Mouse (Mus musculus) layer of hippocampus, postnatal 36 days (tissue): ENCODE results near the gene Cdh23. TPM values are rescaled to one million over a fixed set of nuclear protein-coding genes. Genes with fewer than 3 reads are reported as not detected.

Experiments used
- DNase-seq, 2 experiments: peaks; one replicate each; pipeline ENCODE4 v3.0.0; 2022
- total RNA-seq, 2 experiments: library from RNA; stranded (reverse); gene quantifications; 2 replicates each; pipeline ENCODE4 v1.2.3; 2021

The Cdh23 gene
- total RNA-seq, 2 experiments from 2014 or later, result 1.7 to 3.5 TPM

DNA sequence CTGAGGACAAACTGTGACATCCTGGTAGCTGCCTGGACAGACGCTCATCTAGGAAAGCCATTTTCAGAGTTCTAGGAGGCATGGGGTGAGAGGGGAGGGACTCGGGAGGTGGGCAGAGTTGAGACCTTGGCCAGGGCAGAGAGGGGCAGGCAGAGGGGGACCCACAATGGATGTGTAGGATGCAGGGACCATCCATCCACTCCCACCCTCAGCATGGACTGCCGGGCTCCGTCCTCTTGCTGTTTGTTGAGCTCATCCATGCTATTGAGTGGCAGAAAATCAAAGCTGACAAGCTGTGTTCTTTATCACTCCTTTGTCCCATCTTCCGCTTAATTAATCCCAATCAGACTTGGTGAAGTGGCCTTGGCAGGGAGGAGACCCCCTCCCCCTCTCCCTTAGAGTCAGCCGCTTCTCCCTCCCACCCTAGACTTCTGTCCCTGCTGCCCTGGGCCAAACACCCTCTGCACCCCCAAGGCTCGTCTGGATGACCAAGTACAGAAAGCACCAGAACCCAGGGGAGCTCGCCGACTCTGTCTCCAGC lies 222.4 kb downstream of the Cdh23 start:
- no peak for DNase-seq

DNA sequence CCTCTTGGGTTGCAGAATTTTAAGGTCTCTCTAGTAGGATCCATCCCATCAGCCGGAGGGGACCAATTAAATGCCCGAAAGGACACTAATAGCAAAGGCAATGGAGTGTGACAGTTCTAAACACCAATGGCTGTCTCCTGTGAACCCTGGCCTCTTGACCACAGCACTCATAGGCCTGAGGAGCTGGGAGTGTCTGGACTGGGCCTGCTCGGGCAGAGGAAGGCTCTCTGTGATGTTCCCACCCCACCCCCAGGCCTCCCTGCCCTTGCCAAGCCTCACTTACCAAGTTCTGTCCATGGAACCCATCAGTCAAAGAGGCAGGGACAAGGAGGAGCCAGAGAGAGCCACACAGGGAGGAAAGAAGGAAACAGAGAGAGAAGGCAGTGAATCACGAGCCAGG lies 228.5 kb downstream of the Cdh23 start:
- DNase-seq, result no peak

DNA sequence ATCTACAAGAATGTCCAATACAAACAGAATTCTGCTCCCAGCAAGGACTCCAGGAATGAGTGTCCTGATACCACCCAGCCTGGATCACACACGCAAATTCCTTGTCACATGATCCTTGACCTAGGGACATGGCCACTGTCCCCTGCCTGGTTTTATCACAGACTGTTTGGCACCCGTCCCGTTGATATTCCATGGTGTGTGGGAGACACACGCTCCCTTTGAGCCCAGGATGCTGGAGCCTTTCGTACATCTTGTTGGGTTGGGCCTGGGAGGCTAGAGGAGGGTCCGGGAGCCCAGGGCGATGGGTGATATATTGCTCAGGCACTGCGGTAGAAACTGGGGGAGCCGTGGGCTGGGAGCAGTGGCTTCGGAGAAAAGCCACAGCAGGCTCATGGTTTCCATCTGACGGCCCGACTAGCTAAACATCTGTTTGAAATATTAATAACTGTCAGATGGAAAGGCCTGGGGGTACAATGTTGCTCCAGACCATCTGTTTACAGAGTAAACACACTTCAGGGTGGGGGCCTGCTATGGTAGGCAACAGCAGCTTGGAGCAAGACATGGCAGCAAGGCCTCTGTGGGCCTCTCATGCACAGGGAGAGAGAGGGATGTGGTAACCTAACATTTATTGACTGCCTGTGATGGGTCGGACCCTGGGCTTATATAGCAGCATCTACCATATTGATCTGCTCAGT lies 232.2 kb downstream of the Cdh23 start:
- no peak for DNase-seq

DNA sequence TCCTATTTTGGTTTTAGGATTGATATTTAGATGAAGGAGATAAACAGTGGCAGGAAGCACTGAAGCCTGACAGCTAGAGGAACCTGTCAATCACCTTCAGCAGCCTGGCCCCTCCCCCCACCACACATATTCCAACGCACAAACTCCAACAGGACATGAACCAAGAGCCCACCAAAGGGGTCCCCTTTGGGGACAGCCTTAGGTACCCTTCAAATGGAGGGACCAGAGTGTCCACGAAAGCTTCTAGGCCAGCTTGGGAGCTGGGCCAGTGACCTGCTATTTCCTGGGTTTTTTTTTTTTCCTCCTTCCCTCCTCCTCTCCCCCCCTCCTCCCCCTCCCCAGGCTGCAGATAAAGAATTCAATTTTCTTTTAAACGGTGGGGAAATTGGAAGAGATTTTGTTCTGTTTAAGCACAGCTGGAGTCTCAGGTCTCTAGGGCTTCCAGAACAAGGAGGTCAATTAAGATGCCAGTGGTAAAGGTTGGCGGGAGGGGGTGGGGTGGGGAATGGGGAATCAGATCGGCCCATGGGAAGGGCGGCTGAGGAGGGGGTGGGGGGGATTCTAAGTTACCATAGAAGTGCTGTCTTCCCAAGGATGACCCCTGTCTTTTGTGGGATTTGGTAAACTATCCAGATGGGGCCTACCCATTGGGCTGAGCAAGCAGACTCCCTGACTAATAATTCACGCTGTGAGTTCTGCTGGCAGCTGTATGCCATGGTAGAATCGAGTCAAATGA lies 239.5 kb downstream of the Cdh23 start:
- no peak for DNase-seq

DNA sequence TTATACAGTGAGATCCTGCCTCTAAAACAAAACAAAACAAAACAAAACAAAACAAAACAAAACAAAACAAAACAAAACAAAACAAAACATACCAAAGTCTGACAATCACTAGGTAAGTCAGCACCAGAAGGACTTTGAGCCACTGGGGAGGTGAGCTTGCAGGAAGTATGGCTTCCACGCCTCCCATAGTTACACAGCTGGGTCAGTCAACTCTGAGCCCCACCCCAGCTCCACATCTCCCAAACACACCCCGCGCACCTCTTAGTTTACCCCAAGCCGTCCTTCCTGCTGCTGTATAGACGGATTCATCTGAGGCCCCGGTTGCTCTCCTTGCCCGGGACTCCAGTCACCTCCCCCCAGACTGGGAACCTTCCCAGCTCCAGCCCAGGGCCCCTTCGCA lies 241.1 kb downstream of the Cdh23 start:
- DNase-seq, result no peak

DNA sequence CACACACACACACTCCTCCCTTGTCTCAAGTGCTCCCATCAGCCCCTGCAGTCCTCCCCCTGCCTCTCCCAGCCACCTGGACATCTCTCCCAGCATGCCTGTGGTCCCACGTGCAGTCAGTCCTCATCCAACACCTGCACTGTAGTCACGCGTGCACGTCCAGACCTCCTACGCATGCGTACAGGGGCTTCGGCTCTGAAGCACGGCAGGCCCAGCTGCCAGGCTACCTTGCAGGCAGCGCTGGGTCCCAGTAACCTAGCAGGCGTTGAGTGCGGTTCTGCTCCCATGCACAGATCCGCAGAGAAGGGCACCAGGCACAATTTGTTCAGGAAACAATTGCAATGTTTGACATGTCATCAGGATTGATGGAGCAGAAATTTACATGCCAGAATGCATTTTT lies 249.1 kb downstream of the Cdh23 start:
- no peak for DNase-seq

DNA sequence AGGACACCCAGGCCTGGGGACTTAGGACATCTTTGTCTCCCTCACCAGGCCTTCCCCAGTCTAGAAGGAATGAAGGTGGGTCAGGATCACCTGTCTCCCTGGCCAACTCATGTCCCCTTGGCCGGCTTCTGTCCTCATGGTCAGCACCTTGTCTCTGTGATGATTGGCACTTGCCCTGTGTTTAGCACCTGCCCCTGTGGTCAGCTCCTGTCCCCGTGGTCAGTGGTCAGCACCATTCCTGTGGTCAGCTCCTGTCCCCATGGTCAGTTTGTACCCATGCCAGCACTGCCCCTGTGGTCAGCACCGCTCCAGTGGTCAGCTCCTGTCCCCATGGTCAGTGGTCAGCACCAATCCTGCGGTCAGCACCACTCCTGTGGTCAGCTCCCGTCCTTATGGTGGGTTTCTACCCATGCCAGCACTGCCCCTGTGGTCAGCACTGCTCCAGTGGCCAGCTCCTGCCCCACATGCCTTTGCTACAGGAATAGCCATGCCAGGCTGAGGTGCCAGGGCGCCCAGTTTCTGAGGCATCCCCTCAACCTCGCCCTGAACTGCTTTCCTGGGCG lies 251.2 kb downstream of the Cdh23 start:
- DNase-seq, result no peak

DNA sequence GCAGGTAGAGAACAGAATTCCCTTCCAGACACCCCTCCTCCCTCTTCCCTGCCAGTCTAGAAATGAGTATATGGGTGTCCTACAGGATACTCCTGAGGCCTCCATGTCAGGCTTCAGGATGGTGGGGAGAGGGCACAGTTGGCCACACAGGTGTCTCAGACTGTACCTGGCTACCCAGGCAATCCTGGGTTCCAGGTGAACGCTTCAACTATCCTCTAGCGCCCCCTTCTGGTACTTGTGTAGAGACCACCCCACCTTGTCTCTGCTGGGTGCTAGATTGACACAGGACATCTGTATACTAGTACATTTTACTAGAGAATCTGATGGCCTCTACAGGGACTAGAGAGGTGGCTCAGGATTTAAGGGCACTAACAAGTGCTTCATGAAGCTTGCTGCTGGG lies 253.2 kb downstream of the Cdh23 start:
- DNase-seq, result no peak

DNA sequence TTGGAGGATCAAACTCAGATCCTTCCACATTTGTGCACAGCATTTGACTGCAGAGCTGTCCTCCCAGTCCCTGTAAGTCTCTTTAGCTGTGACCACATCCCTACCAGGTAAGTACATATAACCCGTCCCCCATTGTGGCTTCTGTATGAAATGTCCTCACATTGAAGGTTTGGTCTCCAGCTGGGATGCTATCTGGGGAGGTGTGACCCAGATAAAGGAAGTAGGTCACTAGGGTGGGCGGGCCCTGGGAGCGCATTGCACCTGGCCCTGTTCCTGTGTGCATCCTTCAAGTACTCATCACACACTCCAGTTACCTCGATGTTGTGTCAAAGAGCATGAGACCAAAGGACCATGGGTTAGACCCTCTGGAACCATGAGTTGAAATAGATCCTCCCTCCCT lies 254.0 kb downstream of the Cdh23 start:
- no peak for DNase-seq

DNA sequence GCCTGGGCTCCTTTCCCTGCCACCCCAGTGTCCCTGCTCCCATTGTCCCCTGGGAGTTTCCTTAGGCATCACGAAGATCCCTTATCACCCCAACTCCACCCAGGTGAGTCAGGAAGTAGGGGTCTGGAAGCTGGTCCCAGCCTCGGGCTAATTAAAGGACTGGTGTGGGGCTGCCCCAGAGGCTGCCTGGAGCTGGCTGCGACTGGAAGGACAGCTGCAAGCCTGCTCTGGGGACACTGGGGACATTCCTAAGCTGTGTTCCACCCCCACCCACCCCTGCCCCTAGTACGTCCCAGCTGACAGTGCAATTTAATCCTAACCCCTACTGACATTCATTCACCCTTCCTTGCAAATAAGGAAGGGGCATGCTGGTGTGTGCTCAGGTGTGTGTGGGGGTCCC lies 263.6 kb downstream of the Cdh23 start:
- no peak for DNase-seq

DNA sequence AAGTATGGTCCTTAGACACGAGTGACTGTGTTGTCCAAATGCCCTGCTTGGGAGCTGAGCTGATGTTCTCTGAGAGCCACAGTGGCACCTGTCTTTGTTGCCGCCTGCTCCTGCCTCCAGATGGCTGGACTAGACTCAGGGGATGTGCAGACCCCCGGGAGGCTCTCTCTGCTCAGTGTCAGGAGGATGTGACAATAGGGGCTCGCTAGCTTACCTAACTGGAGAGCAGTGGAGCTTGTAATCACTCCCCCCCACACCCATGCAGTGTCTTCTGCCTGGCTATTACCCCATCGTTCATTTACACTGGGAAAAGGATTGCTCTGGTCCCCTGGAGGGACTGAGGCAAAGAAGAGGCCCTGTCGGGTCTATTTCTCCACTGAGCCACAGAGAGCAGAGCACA lies 265.7 kb downstream of the Cdh23 start:
- DNase-seq, result no peak

DNA sequence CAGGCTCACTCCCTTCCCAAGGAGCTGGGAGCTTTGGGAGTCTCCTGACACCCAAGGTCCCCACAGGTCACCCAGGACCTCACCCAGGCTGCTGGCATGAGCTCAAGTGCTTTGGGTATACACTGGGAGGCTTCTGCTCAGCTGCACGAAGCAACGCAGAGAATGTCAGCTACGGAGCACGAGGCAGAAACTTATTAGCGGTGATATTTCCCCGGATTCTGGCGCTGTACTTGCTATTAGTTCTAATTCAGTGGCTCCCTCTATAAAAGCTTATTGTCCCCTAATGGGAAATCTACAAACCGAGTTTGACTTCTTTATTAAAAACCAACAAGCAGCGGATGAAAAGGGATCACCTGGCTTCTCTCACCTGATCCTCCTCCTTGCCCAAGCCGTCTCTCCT lies 266.3 kb downstream of the Cdh23 start:
- no peak for DNase-seq

DNA sequence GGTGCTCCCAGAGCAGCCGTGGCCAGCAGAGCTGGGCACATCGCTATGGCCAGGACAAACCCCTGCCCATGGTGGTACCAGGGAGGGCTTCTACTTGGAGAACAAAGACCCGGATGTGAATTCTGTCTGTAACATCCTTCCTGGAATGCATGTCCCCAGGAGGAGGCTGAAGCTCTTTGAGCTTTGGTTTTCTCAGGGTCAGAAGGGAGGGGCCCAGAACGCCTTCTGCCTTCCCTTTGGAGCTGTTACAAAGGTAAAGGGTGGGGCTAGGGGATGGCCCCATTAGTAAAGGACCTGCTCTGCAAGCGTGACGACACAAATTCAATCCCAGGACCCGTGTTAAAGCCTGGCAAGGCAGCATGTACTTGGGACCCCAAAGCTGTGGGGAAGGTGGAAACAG lies 273.5 kb downstream of the Cdh23 start:
- DNase-seq, result no peak

DNA sequence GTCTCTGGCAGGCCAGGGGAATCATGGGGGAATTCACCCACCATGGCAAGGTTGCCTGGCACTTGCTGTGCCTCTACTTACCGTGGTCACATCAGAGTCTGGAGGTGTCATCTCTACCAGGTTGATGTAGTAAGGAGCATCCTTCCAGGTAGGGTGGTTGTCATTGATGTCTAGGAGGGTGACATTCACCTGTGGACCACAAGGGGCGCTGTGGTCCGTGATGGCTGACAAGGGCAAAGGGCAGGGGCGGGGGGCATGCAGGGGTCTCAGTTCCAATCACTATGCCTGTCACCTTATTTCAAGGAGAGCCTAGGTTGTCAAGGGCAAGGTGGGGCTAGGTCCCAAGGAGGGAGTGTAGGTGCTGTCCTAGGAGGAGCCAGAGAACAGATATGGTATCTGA lies 276.7 kb downstream of the Cdh23 start:
- DNase-seq, result no peak

DNA sequence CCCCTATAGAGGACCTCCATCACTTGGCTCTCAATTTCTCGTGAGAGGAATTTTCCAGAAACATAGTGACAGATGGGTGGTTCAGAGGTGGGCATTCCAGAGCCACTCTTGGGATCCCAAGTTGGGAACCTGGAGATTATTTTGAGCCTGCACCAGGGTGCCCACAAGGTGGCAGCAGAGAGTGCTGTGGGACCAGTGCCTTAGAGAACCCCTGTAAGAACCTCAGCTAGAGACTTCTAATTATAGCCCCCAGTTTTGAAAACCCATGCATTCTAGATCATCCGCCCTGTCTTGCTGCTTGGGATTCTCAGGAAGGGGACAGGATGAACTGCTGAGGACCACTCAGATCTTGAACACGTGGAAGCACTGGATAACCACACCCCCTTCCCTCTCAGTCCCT lies 278.2 kb downstream of the Cdh23 start:
- peak; percentile 47 to 51 for DNase-seq

DNA sequence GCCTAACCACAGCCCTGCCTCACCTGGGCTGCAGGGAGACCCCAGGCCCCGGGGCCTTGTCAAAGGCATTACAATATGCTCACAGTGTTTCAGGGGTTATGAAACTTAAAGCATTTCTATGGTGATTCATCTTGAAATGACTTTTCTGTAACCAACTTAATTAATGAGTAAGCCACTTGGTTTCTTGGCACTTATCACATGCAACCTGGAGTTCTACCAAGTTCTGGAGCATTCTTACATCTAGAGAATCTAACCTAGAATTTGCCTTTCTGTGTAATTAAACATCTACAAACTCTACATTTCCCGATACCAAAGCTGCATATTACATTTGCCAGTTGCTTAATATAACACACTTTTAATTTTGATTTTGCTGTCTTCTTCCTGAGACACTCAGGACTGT lies 279.2 kb downstream of the Cdh23 start:
- DNase-seq, result no peak

DNA sequence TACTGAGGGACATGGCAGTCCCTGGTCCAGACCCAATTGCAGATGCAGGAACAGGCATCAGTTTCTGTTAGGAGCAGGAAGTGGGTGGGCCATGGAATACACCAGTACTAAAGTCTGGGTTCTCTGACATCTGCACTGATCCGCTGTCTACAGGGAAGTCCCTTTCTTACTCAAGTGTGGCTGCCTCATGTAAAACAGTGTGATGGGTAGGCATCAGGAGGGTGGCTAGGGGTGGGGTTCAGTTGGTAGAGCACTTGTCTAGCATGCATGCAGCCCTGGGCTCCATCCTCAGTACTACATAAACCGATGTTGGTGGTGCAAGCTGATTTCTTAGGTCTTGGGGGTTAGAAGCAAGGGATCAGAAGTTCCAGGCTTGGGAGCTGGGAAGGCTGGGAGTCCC lies 282.5 kb downstream of the Cdh23 start:
- no peak for DNase-seq

DNA sequence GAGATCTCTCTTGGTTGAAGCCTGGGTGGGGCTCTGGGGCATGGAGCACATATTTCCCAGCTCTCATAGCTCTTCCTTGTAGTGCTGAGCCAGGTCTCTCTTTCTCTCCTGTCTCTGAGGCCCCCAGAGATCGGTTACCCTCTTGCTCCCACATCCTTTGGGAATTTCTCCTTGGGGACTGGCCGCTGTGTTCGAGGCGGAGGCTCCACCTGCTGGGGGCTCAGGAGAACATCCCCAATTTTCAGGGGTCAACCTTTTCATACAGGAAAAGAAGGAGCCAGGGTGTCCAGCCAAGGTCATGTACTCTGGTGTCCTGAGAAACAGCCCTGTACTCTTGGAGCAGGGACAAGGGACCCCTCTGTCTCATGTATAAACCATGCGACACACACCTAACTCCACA lies 284.5 kb downstream of the Cdh23 start:
- no peak for DNase-seq

DNA sequence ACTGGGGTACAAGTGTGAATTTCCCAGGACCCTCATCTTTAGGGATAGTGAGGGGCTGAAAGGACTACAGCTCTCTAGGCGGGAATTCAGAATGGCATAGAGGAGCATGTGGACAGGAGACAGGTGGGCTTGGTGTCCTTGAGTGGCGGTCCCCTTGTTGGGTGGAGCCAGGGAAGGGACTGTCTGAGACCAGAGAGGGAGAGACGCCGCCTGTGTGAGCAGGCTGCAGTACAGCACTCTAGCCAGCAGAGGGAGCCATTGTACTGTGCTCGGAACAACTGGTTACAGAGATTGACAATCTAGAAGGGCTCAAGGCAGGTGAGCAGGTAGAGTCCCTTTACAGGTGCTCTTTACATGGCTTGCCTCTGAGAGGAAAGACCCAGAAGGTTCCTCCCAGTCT lies 288.5 kb downstream of the Cdh23 start:
- DNase-seq, result peak; percentile 58 to 67

DNA sequence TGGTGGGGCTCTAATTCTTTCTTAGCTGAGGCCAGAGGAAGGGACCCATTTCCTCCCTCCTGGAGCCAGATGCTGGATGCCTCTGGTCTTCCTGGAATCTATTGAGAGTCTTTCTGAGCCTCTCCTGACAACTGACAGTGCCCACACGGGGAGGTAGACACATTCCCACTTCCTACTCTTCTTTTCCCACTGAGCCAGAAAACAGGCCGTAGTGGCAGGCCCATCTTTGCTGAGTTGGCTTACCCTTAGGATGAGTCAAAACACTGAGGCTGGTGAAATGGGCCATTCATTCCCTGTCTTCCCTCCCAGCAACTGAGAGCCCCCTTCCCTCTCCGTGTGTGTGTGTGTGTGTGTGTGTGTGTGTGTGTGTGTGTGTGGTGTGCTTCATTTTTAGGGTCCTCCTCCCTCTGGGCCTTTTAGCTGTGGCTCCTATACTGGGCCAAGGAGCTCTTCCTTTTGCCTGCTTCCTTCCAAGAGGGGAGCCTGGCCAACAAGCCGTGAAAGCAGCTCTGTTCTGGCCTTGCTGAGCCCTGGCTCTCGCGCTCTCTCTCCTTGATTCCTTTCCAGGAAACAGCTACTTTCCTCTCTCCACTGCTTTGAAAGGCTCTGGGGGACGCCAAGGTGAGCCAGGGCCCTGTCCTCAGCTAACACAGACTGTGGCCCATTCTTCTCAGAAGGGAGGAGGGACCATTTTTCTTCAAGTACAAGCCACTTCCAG lies 290.7 kb downstream of the Cdh23 start:
- DNase-seq, result peak; percentile 41 to 44

DNA sequence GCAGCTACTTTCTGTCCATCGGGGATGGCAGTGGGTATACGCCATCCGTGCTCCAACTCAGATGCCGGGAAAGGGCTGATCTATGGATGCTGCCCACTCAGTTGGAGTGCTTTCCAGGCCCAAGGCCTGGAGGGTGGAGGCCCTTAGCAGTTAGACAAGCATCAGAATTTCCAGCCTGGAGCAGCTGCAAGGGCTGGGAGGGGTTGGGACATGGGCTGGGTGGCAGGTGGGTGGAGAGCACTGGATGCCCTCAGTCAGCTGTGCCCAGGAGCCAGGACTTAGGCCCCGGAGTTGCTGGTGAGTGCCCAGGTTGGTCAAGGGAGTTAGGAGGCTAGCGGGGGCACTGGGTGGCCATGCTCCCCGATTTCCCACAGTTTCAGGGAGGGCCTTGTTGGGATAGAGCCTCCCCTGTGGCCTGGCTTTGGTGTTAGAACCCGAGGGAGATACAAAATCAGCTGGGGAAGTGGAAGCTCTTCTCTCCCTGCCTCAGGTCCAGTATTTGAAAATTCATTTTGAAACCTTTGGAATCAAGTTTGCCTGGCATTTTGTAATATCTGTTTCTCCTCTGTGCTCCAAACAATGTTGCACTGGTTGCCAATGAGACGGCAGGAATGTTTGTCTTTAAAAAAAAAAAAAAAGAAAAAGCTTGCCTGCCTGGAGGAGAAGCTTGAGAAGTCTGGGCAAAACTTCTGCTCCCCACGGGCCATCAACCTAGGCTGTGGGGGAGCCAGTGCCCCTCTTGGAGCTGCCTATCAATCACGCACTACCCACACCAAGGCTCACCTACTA lies 295.6 kb downstream of the Cdh23 start:
- DNase-seq, result no peak

DNA sequence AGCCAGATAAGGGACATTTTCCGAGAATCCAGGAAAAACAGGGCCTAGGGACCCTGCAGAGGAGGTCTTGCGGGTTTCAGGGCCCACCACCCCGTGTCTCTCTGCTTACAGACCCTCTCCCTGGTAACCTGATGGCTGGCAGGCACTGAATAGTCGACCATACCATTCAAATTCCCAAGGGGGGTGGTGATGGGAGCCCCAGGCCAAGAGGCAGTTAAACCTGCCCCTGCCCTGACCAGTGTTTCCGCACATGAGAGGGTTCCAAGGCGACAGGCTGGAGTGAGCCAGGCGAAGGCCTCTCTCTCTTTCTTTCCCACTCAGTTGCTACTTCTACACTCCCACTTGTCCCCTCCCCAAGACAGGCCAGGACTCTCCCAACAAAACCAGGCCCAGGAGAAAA lies 296.8 kb downstream of the Cdh23 start, which contains the start of gene Gm17455:
Gene Gm17455, plus strand, starts transcription at position 278 of the 400 bp plus-strand sequence.
- no peak for DNase-seq
